Mouse (Mus musculus) embryonic facial prominence, embryonic 10.5 days (tissue): Measurements from ENCODE around the gene Hist1h2bg. TPM values are rescaled to one million over a fixed set of nuclear protein-coding genes. Genes with fewer than 3 reads are reported as not detected.
"Not testable (repeated sequence)": the region's sequence is repeated elsewhere in the genome, so short reads cannot be mapped to it uniquely, and the experiment has no call there.

Experiments used
- DNase-seq: peaks from one replicate; pipeline ENCODE4 v3.0.0-alpha.2; 2017; ENCODE audit warnings: low spot score
- H3K27ac ChIP-seq: fragments of 300-500 bp; sonication (generic); replicated peaks from 2 replicates; pipeline ENCODE4 v1.5.1; 2016; ENCODE audit warnings: mild to moderate bottlenecking
- H3K27me3 ChIP-seq: fragments of 300-500 bp; sonication (generic); replicated peaks from 2 replicates; pipeline ENCODE4 v1.6.1; 2016; ENCODE audit warnings: low read depth, mild to moderate bottlenecking; ENCODE audit not compliant: poor library complexity, severe bottlenecking
- H3K36me3 ChIP-seq: fragments of 300-500 bp; sonication (generic); replicated peaks from 2 replicates; pipeline ENCODE4 v1.6.1; 2016; ENCODE audit warnings: mild to moderate bottlenecking, moderate library complexity
- H3K4me1 ChIP-seq: fragments of 300-500 bp; sonication (generic); 2 replicates; pipeline ENCODE4 v1.6.1; 2016
- H3K4me3 ChIP-seq: fragments of 300-500 bp; sonication (generic); 2 replicates; pipeline ENCODE4 v1.5.1; 2016; ENCODE audit warnings: mild to moderate bottlenecking, moderate library complexity
- H3K9me3 ChIP-seq: fragments of 300-500 bp; sonication (generic); 2 replicates; pipeline ENCODE4 v1.6.1; 2016; ENCODE audit warnings: mild to moderate bottlenecking
- WGBS: fragments of 180-500 bp; shearing (Covaris S2); methylation state at CpG from one replicate; pipeline ENCODE4 v1.1.7; 2016; 5-methylcytosine and 5-hydroxymethylcytosine counted together
- polyA plus RNA-seq: library from polyadenylated mRNA; unstranded; fragments of >200 nt; fragmentation: Nextera tagmentation; extraction: Ambion mirVana; gene quantifications from 2 replicates; pipeline ENCODE4 v1.2.1, GENCODE M21; 2016

The Hist1h2bg gene
- polyA plus RNA-seq, 1 experiment from 2014 or later: 9.8 TPM

GRCm38 (mm10) chr13:23533560-23534367 is 37.4 kb upstream of the Hist1h2bg start, which contains the start of gene Hist1h2af:
TSS of gene Hist1h2af (plus strand) at chr13:23533906.
- DNase-seq: peak; percentile 84
- H3K4me1 ChIP-seq: peaks cover 43% of the 10 kb centered on the region
- under 1% methylated on average over 33 of the region's 53 CpGs for WGBS
- not testable (repeated sequence) for H3K27me3 ChIP-seq, H3K36me3 ChIP-seq, H3K9me3 ChIP-seq
- peak within 1 kb of the TSS; percentile 94 for H3K27ac ChIP-seq
- peak within 1 kb of the TSS; percentile 60 for H3K4me3 ChIP-seq

- peaks cover 36% of the 10 kb centered on the region for H3K4me1 ChIP-seq
- H3K27ac ChIP-seq: peak overlapping the region; percentile 94
- H3K4me3 ChIP-seq: peak overlapping the region; percentile 60
- H3K9me3 ChIP-seq: no peaks in the 10 kb centered on the region
- under 1% methylated on average over 15 of the region's 15 CpGs for WGBS
- no peaks in the 10 kb centered on the region for H3K36me3 ChIP-seq
- H3K27me3 ChIP-seq: no peaks in the 10 kb centered on the region
- DNase-seq: peak; percentile 59
Measured at GRCm38 (mm10) chr13:23534368-23535131, 36.6 kb upstream of the Hist1h2bg start.

- H3K36me3 ChIP-seq, H3K27me3 ChIP-seq, H3K9me3 ChIP-seq: not testable (repeated sequence)
- peak within 1 kb of the TSS; percentile 94 for H3K27ac ChIP-seq
- peaks cover 35% of the 10 kb centered on the region for H3K4me1 ChIP-seq
- peak within 1 kb of the TSS; percentile 60 for H3K4me3 ChIP-seq
- DNase-seq: peak; percentile 92
- under 1% methylated on average over 53 of the region's 62 CpGs for WGBS
Measured at GRCm38 (mm10) chr13:23535137-23536075, 35.8 kb upstream of the Hist1h2bg start, which contains the start of gene Hist1h3g. TSS of gene Hist1h3g (plus strand) at chr13:23535422.

- peak overlapping the region; percentile 60 for H3K4me3 ChIP-seq
- H3K4me1 ChIP-seq: peaks cover 35% of the 10 kb centered on the region
- no peaks in the 10 kb centered on the region for H3K27me3 ChIP-seq
- WGBS: 24% methylated on average over 7 of the region's 7 CpGs
- peak overlapping the region; percentile 94 for H3K27ac ChIP-seq
- DNase-seq: no peak
- no peaks in the 10 kb centered on the region for H3K9me3 ChIP-seq
- no peaks in the 10 kb centered on the region for H3K36me3 ChIP-seq
Measured at GRCm38 (mm10) chr13:23536076-23536822, 34.9 kb upstream of the Hist1h2bg start.

- Histone ChIP-seq H3K27me3 (no peaks in the 10 kb centered on the region), H3K4me3 (peak overlapping the region; percentile 60), H3K36me3 (no peaks in the 10 kb centered on the region), H3K27ac (peak overlapping the region; percentile 94), H3K9me3 (no peaks in the 10 kb centered on the region), H3K4me1 (peaks cover 38% of the 10 kb centered on the region)
- DNase-seq: no peak
- 81% methylated on average over 3 of the region's 3 CpGs for WGBS
Measured at GRCm38 (mm10) chr13:23537006-23537710, 34.0 kb upstream of the Hist1h2bg start.

GRCm38 (mm10) chr13:23538249-23538648 is 32.9 kb upstream of the Hist1h2bg start:
- 81% methylated on average over 5 of the region's 5 CpGs for whole genome bisulfite sequencing
- Histone ChIP-seq H3K4me1 (peaks cover 31% of the 10 kb centered on the region), H3K27me3 (no peaks in the 10 kb centered on the region), H3K9me3 (no peaks in the 10 kb centered on the region), H3K36me3 (no peaks in the 10 kb centered on the region), H3K4me3 (peak overlapping the region; percentile 35; the same call in 1 of the 2 replicates), H3K27ac (peak overlapping the region; percentile 66)
- no peak for DNase-seq

GRCm38 (mm10) chr13:23539821-23540220 is 31.4 kb upstream of the Hist1h2bg start:
- not testable (repeated sequence) for H3K4me3 ChIP-seq, H3K27ac ChIP-seq, H3K9me3 ChIP-seq, DNase-seq, H3K27me3 ChIP-seq, H3K36me3 ChIP-seq
- WGBS: 67% methylated on average over 1 of the region's 1 CpGs
- H3K4me1 ChIP-seq: peaks cover 29% of the 10 kb centered on the region

GRCm38 (mm10) chr13:23541497-23541896 is 29.7 kb upstream of the Hist1h2bg start:
- WGBS: 88% methylated on average over 3 of the region's 3 CpGs
- H3K4me1 ChIP-seq: peaks cover 32% of the 10 kb centered on the region
- H3K36me3 ChIP-seq: no peaks in the 10 kb centered on the region
- peak overlapping the region; percentile 62 for H3K4me3 ChIP-seq
- DNase-seq: no peak
- H3K27me3 ChIP-seq: no peaks in the 10 kb centered on the region
- no peak overlapping the region for H3K27ac ChIP-seq
- H3K9me3 ChIP-seq: no peaks in the 10 kb centered on the region

GRCm38 (mm10) chr13:23542225-23542980 is 28.8 kb upstream of the Hist1h2bg start:
- peak overlapping the region; percentile 94 for H3K27ac ChIP-seq
- DNase-seq: not testable (repeated sequence)

GRCm38 (mm10) chr13:23542999-23543607 is 28.1 kb upstream of the Hist1h2bg start, which contains the start of gene Hist1h2bh:
TSS of gene Hist1h2bh (minus strand) at chr13:23543392.
- Histone ChIP-seq H3K4me3 (peak within 1 kb of the TSS; percentile 62), H3K27ac (peak within 1 kb of the TSS; percentile 94), H3K4me1 (peaks cover 19% of the 10 kb centered on the region)
- DNase-seq: peak; percentile 80
- not testable (repeated sequence) for H3K36me3 ChIP-seq, H3K9me3 ChIP-seq, H3K27me3 ChIP-seq
- under 1% methylated on average over 42 of the region's 42 CpGs for WGBS

More at GRCm38 (mm10) chr13:23542225-23542980, 28.8 kb upstream of the Hist1h2bg start:
- WGBS: 7% methylated on average over 3 of the region's 3 CpGs
- Histone ChIP-seq H3K4me3 (peak overlapping the region; percentile 62), H3K4me1 (peaks cover 25% of the 10 kb centered on the region)
- not testable (repeated sequence) for H3K36me3 ChIP-seq, H3K27me3 ChIP-seq, H3K9me3 ChIP-seq
